Mouse (Mus musculus) right cerebral cortex, postnatal 36 days (tissue): ENCODE results near the gene Son.
"Not testable (repeated sequence)": the region's sequence is repeated elsewhere in the genome, so short reads cannot be mapped to it uniquely, and the experiment has no call there.

Source experiments
- DNase-seq, 2 experiments: peaks; one replicate each; pipeline ENCODE4 v3.0.0; 2022; ENCODE audit warnings: low spot score in 2 of 2, mixed read lengths in 1 of 2

Gene Son

DNA sequence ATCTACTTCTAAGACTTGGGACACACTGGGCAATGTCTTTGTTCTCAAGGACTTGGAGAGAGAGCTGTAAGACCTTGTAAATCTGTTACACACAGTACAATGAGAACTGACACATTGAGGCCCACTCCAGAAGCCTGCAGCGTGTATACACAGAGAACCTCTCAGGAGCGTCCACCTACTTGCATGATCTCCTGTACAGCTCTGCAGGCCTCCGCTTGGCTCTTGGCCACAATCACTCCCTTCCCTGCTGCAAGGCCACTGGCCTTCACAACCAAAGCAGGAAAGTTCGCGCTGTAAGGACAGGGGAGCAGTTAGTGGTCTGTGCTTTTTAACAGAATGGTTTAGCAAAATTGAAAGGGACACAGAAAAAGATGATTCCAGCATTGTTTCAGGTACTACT is 8.1 kb upstream of the Son start:
- DNase-seq, result no peak

GRCm38 (mm10) chr16:91639636-91640035 is 7.7 kb upstream of the Son start:
- DNase-seq, result peak in 1 of 2 experiments; percentile 66

DNA sequence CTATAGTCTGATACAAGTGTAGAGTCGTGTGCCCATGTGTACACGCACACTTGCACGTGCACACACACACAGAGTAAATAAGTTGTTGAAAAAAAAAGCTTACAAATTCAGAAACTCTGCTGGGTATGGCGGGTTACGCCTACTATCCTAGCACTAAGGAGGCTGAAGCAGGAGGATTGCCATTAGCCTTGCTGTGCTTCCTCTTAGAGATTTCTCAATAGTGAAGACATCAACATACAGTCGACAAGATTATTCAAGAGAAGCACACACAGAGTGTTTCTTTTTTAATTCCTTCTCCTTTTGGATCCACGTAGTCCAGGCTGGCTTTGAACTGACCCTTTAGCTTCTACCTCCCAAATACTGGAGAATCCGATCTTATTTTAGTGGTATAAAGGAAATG is 7.1 kb upstream of the Son start:
- no peak for DNase-seq

DNA sequence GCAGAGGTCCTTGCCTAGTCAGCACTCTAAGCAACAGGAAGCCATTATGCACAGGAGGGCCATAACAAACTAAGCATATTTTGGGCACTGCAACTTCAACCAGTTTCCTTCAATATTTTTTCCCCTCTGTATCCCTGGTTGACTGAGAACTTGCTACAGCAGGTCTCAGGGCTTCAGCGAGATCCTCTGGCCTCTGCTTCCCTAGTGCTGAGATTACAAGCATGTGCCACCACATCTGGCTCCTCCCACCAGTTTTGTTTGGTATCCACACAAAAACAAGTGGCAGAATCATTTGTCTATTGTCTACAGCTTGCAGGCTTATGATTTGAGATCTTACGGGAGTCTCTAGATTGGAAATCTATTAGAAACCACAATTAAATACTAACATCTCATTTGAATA is 2.4 kb upstream of the Son start:
- no peak for DNase-seq

DNA sequence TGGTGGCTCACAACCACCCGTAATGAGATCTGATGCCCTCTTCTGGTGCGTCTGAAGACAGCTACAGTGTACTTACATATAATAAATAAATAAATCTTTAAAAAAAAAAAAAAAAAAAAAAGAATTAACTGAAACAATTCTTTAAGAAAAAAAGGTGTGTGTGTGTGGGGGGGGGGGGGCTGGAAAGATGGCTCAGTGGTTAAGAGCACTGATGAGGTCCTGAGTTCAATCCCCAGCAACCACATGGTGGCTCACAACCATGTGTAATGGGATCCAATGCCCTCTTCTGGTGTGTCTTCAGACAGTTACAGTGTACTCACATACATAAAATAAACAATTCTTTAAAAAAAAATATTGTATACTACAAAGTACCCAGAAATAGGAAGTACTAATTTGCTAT is 1.9 kb upstream of the Son start:
- not testable (repeated sequence) for DNase-seq

GRCm38 (mm10) chr16:91645995-91646602 is 1.2 kb upstream of the Son start:
- DNase-seq, result no peak

- DNase-seq, result peak; percentile 88 to 89
Measured at GRCm38 (mm10) chr16:91646681-91647419, 456 bp upstream of the Son start, which contains the start of gene Gart. Gart (minus strand) TSS chr16:91646952.

GRCm38 (mm10) chr16:91648220-91648550 is 879 bp downstream of the Son start:
- DNase-seq, result peak; percentile 43 to 54

DNA sequence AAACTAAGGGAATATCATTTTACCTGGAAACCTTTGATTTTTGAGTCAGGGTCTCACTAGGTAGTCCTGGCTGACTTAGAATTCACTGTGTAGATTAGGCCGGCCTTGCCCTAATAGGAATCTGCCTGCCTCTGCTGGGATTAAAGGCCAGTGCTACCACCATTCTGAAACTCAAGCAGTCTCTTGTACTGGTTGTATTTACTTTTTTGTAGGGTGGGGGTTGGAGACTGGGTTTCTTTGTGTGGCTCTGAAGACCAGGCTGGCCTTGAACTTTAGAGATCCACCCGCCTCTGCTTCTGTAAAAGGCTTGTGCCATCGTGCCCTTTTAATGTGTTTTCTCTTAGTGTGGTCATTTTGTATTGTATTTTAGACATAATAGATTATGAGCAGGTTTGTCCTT is 1.9 kb downstream of the Son start:
- no peak for DNase-seq

- DNase-seq, result no peak
Measured at GRCm38 (mm10) chr16:91649781-91650180, 2.5 kb downstream of the Son start.

GRCm38 (mm10) chr16:91652191-91652590 is 4.9 kb downstream of the Son start:
- DNase-seq, result no peak

- DNase-seq, result no peak
Measured at GRCm38 (mm10) chr16:91655285-91655684, 8.0 kb downstream of the Son start.

DNA sequence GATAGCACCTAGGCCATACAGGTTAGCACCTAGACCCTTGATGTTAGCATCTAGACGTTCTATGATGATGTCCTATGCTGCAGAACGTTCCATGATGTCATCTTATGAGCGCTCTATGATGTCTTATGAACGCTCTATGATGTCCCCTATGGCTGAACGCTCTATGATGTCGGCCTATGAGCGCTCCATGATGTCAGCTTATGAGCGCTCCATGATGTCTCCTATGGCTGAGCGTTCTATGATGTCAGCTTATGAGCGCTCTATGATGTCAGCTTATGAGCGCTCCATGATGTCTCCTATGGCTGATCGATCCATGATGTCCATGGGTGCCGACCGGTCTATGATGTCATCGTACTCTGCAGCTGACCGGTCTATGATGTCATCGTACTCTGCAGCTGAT is 10.0 kb downstream of the Son start:
- DNase-seq, result no peak

DNA sequence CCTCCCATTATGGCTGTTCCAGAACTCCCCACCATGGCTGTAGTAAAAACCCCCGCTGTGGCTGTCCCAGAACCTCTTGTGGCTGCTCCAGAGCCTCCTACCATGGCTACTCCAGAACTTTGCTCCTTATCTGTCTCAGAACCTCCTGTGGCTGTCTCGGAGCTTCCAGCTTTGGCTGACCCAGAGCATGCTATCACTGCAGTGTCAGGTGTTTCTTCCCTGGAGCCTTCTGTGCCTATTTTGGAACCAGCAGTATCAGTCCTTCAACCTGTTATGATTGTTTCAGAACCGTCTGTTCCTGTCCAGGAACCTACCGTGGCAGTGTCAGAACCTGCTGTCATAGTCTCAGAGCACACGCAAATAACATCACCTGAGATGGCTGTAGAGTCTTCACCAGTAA is 11.2 kb downstream of the Son start:
- DNase-seq, result no peak

- DNase-seq, result no peak
Measured at GRCm38 (mm10) chr16:91659798-91660197, 12.5 kb downstream of the Son start.

- no peak for DNase-seq
Measured at GRCm38 (mm10) chr16:91661397-91661796, 14.1 kb downstream of the Son start.

- peak in 1 of 2 experiments; percentile 21 for DNase-seq
Measured at GRCm38 (mm10) chr16:91662336-91662735, 15.0 kb downstream of the Son start.

- DNase-seq, result no peak
Measured at GRCm38 (mm10) chr16:91663795-91664194, 16.5 kb downstream of the Son start.

GRCm38 (mm10) chr16:91674500-91674899 is 27.2 kb downstream of the Son start:
- no peak for DNase-seq

GRCm38 (mm10) chr16:91678147-91678911 is 31.0 kb downstream of the Son start:
- DNase-seq, result no peak

- DNase-seq, result no peak
Measured at GRCm38 (mm10) chr16:91680656-91681055, 33.4 kb downstream of the Son start.

DNA sequence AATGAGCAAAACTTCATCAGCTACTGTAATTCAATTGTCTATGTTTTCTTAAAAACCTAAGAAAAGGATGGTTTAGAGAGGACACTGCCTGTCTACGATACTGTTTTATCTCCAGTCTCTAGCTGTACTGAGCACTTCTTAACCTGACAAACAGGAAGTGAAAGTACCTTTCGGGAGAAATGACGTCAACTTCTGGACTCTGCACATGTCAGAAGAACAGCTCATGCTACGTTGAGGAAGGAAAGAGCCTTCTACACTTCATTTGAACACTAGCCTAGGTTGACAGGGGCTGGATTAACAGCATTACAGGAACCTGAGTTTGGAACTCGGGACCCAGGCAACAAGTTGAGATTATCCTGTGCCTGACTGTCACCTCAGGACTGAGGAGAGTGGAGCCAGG is 38.2 kb downstream of the Son start:
- no peak for DNase-seq

DNA sequence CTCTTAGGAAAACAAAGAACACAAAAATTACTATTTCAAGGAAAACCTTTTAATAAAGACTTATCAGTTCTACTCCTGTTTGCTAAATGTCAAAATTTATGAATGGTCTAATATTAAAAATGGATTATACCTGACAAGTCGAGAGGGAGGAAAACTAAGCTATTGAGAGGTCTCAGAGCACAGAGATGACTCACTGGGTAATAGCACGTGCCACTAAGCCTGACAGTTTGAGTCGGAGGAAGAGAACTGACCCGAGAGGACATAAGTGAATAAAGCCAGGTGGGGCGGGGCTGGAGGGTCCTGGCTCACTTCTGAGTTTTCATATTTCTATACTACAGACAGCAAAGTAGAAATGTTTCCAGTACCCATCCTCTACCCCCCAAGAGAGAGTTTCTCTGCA is 39.1 kb downstream of the Son start:
- DNase-seq, result no peak
